Mouse (Mus musculus) layer of hippocampus, postnatal 36 days (tissue): ENCODE data around the gene Cr2. TPM values are rescaled to one million over a fixed set of nuclear protein-coding genes. Genes with fewer than 3 reads are reported as not detected.
A peak's percentile ranks its signal among the peaks of the same experiment; 100 is the strongest.
"Not testable (repeated sequence)": the region's sequence is repeated elsewhere in the genome, so short reads cannot be mapped to it uniquely, and the experiment has no call there.

Source experiments
- DNase-seq, 2 experiments: peaks; one replicate each; pipeline ENCODE4 v3.0.0; 2022
- total RNA-seq, 2 experiments: library from RNA; stranded (reverse); gene quantifications; 2 replicates each; pipeline ENCODE4 v1.2.3; 2021

Gene Cr2
- under 1 TPM; 0.13 to 0.77 TPM for total RNA-seq

DNA sequence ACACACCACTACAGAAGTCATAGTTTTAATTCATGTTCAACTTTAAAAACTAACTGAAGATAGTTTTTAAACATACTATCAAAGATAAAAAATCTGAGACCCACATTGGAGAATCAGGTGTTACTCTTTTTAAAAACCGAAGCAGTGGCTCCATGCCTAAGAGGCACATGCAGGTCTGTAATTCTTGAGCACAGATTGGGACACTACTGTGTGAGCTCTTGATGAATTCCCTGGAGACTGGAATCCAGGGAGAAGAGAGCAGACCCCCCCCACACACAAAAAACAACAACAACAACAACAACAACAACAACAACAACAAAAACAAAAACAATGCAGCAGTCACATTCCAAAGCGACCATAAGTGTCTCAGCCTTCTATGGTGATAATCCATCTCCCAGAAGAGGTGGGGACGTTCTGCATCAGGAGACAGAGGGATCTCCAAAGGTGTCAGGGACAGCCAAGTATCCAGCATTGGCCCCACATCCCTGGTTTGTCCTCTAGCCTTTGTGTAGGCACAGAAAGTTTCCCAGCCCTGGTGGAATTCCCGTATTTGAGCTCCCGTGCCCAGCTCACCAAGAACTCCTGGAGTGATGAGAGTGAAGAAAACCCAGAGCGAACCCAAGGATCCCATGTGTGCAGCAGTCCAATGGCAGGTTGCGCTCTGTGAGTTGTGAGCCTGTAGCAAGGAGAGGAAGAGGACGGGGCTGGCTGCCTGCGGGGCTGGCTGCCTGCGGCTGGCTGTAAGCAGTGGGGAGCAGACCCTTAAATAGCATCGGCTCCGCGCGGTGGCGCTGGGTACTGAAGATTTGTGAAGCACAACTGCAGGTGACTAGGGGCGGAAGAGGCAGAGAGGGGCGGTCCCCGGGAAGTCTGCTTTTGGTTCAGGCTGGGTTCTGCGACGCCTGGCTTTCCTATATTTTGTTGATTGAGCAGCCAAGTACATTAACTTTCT, at the start of gene Cr2:
Gene Cr2 (minus strand): TSS at position 737 of the 952 bp plus-strand sequence.
- peak; percentile 49 for DNase-seq

DNA sequence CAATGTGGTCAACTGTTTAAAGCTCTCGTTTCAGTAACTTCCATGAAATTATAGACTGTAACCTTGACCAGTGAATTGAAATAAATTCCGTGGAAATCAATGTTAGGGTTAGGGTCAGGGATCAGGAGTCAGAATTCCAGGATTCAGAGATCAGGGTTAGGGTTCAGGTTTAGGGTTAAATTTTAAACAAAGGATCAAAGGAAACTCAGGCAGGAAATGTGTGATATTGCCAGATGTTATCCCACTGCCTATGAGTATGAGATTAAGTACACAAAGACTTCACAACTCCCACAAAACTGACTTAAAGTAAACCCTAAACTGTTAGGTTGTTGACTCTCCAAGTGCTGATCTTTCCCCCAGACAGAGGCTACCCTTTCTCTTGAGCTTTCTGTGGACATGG, 45.3 kb upstream of the Cr2 start:
- DNase-seq = no peak

DNA sequence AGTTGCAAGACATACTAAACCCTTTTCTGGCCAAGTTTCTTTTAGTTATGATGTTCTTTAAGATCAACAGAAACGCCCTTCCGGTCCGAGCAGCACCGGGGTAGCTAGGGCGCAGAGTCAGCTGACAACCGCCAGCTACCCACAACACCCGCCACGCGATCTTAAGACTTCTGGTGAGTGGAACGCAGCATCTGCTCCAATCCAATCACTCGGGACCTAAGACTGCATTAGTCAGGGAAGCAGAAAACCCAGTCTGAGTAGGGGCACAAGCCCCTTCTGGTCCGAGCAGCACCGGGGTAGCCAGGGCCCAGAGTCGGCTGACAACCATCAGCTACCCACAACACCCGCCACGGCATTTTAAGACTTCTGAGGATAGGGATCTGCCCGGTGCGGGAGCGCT, 36.3 kb upstream of the Cr2 start:
- not testable (repeated sequence) for DNase-seq

DNA sequence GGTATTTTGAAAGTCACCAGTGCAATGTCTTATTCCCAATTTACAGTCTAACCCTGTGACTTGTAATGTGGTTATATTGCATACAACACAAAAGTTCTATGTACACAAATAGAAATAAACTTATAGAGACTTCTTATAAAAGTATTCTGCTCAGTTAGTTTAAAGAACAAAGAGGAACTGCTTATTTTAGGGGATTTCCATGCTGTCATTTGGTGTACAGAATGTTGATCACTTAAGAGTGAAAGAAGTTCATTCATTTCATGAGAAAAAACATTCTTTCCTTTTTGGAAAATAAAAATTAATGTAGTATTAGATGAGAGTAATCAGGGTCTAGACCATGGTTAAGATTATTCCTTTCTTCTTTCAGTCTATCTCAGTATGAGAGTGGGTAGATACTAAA, 8.2 kb upstream of the Cr2 start:
- DNase-seq = no peak

DNA sequence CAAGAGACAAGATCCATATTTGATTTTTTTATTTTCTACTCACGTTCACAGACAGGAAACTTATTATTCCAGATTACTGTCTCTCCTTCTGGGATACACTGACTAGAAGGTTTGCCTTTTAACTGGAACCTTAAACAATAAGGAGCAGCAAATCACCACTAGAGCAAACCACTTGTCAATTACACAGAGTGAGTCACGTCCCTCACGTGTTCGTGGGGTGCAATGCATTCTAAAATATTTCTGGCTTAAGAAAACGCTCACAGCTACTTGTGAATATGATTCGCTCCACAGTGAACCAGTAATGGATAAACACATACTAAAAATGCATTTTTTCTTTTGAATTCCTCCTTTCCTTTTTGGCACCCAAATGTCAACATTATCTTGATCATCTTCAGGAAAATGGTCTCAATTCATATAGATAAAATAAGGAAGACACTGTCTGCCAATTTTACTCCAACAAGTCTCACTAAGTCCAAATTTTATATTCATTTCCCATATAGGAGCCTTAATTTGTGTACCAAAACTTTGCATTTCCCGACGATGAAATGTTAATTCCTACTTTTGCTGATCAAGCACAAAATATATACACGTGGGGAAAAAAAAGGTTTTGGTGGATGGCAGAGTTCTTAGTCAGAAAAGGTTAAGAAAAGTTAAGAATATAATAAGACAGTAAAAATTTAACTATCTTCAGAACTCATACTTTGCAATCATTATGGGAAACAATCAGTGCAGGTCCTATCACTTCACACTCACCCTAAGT, 11.3 kb downstream of the Cr2 start:
- DNase-seq = no peak

DNA sequence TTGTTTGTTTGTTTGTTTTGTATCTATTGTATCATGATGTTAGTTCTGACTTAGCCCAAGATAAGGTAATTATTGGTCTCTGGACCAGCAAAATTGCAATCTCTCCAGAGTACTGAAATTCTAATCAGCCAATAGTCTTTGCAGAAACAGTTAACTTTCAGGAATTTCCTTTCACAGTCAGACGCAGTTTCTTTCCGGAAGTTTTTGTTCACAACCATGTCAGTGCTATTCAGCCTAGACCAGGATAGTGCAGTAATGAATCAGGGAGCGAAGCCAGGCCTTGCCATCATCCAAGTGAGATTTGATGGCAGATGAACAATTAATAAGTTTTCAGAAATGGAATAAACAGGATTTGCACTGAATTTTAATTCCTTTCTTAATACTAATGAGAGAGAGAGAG, 44.4 kb downstream of the Cr2 start:
- no peak for DNase-seq

DNA sequence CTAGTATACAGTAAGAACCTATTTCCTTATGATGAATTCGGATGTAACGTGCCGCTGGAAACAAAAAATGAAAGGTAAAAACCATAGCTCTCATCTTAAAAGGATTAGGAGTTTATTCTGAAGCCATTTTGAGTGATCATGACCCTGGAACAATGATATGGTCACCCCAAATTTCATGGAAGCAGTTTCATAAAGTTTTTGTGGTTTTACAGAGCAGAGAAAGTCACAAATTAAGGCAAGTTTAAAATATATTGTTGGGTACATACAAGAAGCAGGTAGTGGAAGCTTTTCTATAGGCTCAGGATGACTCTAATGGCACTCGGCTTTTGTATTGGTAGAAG, 44.9 kb downstream of the Cr2 start:
- no peak for DNase-seq

DNA sequence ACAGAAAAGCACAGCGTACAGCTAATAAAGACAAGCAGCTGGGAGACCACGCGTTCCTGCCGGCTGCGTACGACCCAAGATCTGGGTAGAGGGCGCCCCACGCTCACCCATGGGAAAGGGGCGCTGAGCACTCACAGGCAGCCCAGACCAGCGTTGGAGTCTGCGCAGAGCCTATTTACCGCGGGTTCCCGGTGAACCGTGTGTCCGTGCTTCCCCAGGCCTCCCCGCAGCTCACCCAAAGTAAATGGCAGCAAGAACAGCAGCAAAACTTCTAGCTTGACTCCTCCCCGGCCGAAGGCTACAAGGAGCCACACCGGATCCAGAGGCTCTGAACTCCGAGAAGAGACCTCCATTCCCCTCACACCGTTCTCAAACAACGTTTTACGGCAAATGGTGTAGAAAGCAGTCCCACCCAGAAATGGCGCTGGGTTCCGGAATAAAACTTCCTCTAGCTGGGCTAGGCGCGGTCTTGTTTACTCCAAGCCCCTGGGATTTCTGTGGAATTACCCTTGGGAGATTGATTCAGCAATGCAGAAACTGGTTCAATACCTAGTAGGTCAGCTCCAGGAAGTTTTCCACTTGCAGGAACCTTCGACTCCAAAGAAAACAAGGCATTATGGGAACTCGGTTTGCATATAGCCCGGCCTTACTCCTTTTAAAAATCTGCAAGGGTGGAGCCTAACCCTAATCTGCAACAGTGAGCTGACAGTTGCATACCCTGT, 45.4 kb downstream of the Cr2 start, which contains the start of gene Cr1l:
Gene Cr1l (minus strand): TSS at position 634 of the 722 bp plus-strand sequence.
- DNase-seq = peak; percentile 90 to 91

DNA sequence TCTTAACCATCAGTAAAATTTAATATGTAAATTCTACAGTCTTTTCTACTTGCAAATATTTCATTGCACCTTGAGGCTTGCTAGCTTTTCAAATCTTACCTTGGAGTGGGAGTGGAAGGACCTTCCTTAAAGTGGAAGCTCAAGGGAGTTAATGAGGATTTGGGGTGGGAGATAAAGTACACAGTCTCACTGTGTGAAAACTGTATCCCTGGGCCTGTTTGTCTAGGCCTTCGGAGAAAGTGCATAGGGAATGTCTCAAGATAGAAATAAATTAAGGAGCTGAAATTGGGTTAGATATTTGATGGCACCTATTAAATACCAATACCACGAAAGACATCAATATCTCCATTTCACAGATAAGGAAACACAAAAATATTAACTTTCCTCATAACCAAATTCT, 46.0 kb downstream of the Cr2 start:
- no peak for DNase-seq

DNA sequence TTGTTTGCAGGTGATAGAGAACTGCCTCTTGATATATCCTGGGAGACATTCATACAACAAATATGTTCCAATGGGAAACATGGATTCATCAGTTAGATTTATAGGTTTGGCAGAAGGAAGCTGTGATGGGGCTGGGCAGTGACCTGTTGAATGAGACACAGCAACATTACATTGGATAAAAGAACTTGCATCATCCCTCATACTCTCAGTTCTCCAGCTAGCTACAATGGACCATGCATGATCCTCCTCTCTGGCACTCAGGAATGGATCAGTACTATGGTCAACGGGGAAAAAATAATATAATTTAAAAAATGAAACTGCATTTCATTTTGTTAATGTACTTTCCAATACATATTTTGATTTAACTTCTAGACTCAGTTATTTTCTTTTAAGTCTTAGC, 46.6 kb downstream of the Cr2 start:
- no peak for DNase-seq

DNA sequence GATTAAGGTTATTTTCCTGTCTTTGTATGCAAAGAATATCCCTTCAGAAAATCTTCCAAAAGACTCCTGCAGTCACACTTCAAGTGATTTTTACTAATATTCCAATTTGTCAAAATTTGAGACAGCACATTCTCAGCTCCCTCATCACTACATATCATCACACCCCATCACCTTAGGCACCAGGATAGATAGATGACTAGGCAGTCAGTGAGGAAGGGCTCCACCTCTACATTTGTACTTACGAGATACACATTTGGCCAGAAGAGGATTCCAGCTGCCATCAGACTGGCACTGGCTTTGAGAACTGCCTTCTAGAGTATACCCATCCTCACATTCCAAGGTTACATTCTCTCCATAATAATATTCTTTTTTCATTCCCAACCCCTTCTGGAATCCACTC, 62.1 kb downstream of the Cr2 start:
- DNase-seq = no peak

DNA sequence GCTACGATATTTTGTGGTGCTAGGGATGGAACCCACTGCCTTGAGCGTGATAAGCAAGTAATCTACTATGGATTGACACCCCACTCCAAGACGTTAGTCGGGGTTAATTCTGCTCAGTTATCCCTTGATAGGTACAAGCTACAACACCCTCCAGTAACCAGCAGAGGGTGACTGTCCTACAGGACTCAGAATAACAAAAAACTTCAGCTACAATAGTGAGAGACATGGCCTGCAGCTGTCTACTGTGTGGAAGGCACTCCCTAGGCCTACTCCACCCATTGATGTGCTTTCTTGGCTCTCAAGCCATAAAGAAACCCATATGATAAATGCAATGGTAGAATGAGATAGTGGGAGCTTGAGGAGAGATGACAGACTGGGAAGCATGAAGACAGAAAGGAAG, 62.9 kb downstream of the Cr2 start:
- DNase-seq = no peak

DNA sequence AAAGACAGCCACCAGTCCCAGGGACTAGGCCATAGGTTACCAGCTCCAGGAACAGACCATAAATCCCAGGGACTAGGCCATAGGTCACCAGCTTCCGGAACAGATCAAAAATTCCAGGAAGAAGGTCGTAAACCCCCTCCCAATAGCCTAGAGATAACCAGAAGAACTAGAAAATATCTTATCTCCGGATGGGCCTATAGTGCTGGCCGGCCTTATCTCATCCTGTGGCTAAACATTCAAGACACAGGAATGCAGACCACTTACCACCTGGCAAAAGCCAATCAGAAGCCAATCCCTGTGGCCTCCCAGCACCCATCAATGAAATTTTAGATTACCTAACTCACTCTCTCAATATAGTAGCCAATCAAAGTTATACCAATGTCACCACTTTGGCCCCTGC, 75.8 kb downstream of the Cr2 start:
- no peak for DNase-seq

DNA sequence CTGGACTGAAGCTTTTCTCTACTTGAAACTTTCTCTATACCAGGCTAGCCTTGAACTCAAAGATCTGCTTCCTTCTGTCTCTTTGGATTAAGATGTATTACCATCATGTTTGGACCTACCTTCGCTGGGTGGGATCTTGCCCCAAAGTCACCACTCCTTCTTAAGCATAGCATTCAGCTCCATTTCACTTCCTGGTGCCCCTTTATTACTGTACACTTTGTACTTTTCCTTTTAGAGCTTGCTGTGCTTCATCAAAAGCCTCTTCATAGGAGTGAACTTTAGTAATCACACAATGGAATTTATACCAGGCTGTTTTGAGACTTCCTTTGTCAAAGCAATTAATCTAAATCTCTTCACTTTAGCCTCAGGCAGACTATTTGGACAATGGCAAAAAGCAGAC, 78.5 kb downstream of the Cr2 start:
- DNase-seq = no peak

DNA sequence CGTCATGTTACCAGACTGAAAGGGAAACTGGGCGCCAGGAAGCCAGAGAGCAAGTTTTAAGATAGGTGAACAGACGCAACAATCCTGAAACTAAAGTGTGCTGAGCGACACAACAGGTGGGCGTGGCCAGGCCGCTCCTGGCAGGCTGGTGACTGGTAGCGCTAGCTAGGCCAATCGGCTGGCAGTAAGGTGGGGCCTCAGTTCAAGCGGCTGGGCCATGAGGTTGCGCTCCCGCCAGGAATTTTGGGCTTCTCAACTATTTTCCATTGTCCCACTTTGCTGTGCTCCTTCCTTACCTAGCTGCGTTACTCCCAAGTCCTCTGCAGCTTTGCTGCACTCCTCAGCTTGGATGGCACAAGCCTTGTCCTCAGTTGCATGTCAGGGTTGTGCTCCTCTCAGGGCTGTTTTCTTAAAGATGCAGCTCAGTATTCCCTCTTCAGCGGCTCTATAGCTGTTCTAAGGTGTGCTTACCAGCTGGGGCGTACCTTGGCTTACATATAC, 84.2 kb downstream of the Cr2 start, which contains the start of gene Cd46:
Gene Cd46 (minus strand): TSS at position 30 of the 501 bp plus-strand sequence.
- DNase-seq = peak; percentile 16 to 20

DNA sequence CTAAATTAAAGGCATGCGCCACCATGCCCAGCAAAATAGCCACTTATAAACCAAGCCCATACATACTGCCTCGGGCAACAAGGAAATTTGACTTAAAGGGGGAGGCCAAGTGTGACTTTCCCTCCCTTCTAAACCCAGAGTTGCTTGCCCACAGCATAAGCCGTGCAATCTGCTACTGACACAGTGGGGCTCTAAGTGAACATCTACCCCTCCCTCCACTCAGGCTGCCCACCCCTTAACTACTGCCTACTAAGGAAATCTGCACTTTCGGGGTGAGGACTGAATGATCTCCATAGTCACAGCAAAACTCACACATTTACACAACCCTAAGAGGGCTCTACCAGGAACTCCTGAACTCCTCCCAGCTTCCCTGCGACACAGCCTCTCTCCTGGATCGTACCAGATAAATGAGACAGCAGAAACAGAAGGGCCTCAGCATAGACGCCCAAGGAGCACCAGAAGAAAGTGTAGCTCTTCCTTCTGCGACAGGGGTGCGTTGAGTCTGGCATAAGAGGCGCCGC, 84.8 kb downstream of the Cr2 start:
- no peak for DNase-seq

Other genes starting within 250 kb of the Cr2 start
- gene Cd34, start 237.9 kb downstream of the Cr2 start, total RNA-seq = 10 to 100 TPM; 24.8 to 27.2 TPM
- gene Cd46, start 84.5 kb downstream of the Cr2 start, total RNA-seq = 1 to 10 TPM; 3.9 to 4.9 TPM
- gene Cr1l, start 45.1 kb downstream of the Cr2 start, total RNA-seq = 10 to 100 TPM; 36.4 to 37.6 TPM